ENCODE assay signal across 12 mouse cellular contexts in the genomic region with DNA sequence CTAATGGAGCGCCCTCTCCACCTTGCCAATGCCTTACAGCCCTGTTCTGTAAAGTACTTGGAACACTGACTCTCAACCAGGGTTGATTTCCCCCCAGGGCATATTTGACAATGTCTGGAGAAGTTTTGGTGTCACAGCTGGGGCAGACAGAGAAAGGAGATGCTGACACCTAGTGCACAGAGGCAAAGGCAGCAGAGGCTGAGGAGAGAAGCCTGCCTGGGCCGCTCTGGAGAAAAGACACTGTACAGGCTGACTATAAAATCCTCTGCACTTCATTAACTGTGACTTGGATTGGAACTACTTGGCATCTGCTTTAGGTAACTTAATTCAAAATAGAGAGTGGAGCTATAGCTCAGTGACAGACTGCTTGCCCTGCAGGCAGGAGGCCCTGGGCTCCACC. TPM values are rescaled to one million over a fixed set of nuclear protein-coding genes. Genes with fewer than 3 reads are reported as not detected.
A peak's percentile ranks its signal among the peaks of the same experiment; 100 is the strongest.
DNase-seq lines count a peak whose midpoint lies in the region; ATAC-seq and TF ChIP-seq lines count a peak whose summit lies in the region.
"Had no signal": no experiment of that assay in that cellular context is flagged by ENCODE, and none has a peak within 500 bp of the region (broad histone marks: within the 10 kb centered on the region; RNA-seq: fewer than 3 reads in every experiment).

No protein-coding gene starts in this region.

- H3K4me1 ChIP-seq in embryonic facial prominence, embryonic 11.5 days (ENCODE audit: control insufficient read depth, insufficient read depth, low read length): no peaks in the 10 kb centered on the region
- H3K4me1 ChIP-seq in embryonic facial prominence, embryonic 10.5 days: no peaks in the 10 kb centered on the region
- H3K4me1 ChIP-seq in limb, embryonic 13.5 days: no peaks in the 10 kb centered on the region
- H3K4me1 ChIP-seq: heart, embryonic 10.5 days had no signal

- H3K4me3 ChIP-seq in embryonic facial prominence, embryonic 11.5 days (ENCODE audit: low read depth, low read length): no peak overlapping the region
- H3K4me3 ChIP-seq in embryonic facial prominence, embryonic 10.5 days: no peak overlapping the region
- H3K4me3 ChIP-seq in layer of hippocampus, adult 2 months: no peak overlapping the region
- no peak overlapping the region for H3K4me3 ChIP-seq in limb, embryonic 13.5 days
- H3K4me3 ChIP-seq: heart, embryonic 10.5 days had no signal

- no peaks in the 10 kb centered on the region for H3K9me3 ChIP-seq in embryonic facial prominence, embryonic 11.5 days (replicated peaks; ENCODE audit: control insufficient read depth, low read length)
- H3K9me3 ChIP-seq in embryonic facial prominence, embryonic 10.5 days: no peaks in the 10 kb centered on the region
- no peaks in the 10 kb centered on the region for H3K9me3 ChIP-seq in limb, embryonic 13.5 days
- H3K9me3 ChIP-seq: heart, embryonic 10.5 days had no signal

- 83% methylated on average over 2 of the region's 2 CpGs for WGBS in embryonic facial prominence, embryonic 11.5 days
- 89% methylated on average over 2 of the region's 2 CpGs for WGBS in embryonic facial prominence, embryonic 10.5 days
- 68% methylated on average over 2 of the region's 2 CpGs for WGBS in limb, embryonic 13.5 days

- H3K27me3 ChIP-seq in embryonic facial prominence, embryonic 11.5 days (ENCODE audit: control insufficient read depth, insufficient read depth, low read length): no peaks in the 10 kb centered on the region
- no peaks in the 10 kb centered on the region for H3K27me3 ChIP-seq in embryonic facial prominence, embryonic 10.5 days (replicated peaks; ENCODE audit: low read depth, poor library complexity, severe bottlenecking)
- H3K27me3 ChIP-seq in limb, embryonic 13.5 days: no peaks in the 10 kb centered on the region

- H3K4me2 ChIP-seq in embryonic facial prominence, embryonic 11.5 days (ENCODE audit: low read depth, low read length): no peak overlapping the region
- no peak overlapping the region for H3K4me2 ChIP-seq in limb, embryonic 13.5 days (replicated peaks)

- no peak for ATAC-seq in embryonic facial prominence, embryonic 11.5 days (replicated peaks; ENCODE audit: insufficient number of reproducible peaks, low FRiP score, low TSS enrichment, low read depth)
- ATAC-seq in limb, embryonic 13.5 days (ENCODE audit: low FRiP score, low read depth): peak; percentile 59; the same call in 1 of the 2 replicates

- no peak overlapping the region for H3K27ac ChIP-seq in embryonic facial prominence, embryonic 11.5 days (replicated peaks; ENCODE audit: low read depth, low read length)
- no peak overlapping the region for H3K27ac ChIP-seq in embryonic facial prominence, embryonic 10.5 days (replicated peaks)
- H3K27ac ChIP-seq in layer of hippocampus, adult 2 months: no peak overlapping the region
- no peak overlapping the region for H3K27ac ChIP-seq in limb, embryonic 13.5 days
- H3K27ac ChIP-seq: heart, embryonic 10.5 days; macrophage had no signal

- peaks cover 3% of the 10 kb centered on the region for H3K36me3 ChIP-seq in embryonic facial prominence, embryonic 11.5 days (replicated peaks; ENCODE audit: control insufficient read depth, insufficient read depth, low read depth, low read length)
- H3K36me3 ChIP-seq in embryonic facial prominence, embryonic 10.5 days (replicated peaks): peaks cover 97% of the 10 kb centered on the region
- H3K36me3 ChIP-seq in limb, embryonic 13.5 days: peaks cover 68% of the 10 kb centered on the region

- TF ChIP-seq CTCF in layer of hippocampus, adult 2 months (conservative IDR thresholded peaks at IDR 0.05): peak; percentile 61

- no peak overlapping the region for H3K9ac ChIP-seq in embryonic facial prominence, embryonic 11.5 days (replicated peaks; ENCODE audit: low read length)
- H3K9ac ChIP-seq in limb, embryonic 13.5 days: no peak overlapping the region

- peak; percentile 42 for DNase-seq in embryonic facial prominence, embryonic 11.5 days (ENCODE audit: low spot score)
- DNase-seq in embryonic facial prominence, embryonic 10.5 days (ENCODE audit: low spot score): no peak
- DNase-seq in layer of hippocampus, adult 2 months (ENCODE audit: low spot score in 2 of 2): no peak
- no peak for DNase-seq in layer of hippocampus, postnatal 25 days (ENCODE audit: extremely low spot score in 1 of 2, low spot score in 1 of 2)
- peak; percentile 42 for DNase-seq in MN1 (ENCODE audit: low spot score)
- no peak for DNase-seq in cerebellum, adult 8-10 months
- no peak for DNase-seq in spleen, postnatal 36 days (ENCODE audit: low spot score in 2 of 2)
- DNase-seq: B cell, adult 2 months had no signal

RNA-seq across cellular contexts. Expression of a gene that starts 47.3 kb away (rescaled TPM):
- 3.0 and 4.4 TPM in 2 replicates for polyA plus RNA-seq in embryonic facial prominence, embryonic 11.5 days (2014; fragmentation: Nextera tagmentation; extraction: Ambion mirVana)
- 2.1 and 2.8 TPM in 2 replicates for polyA plus RNA-seq in embryonic facial prominence, embryonic 10.5 days (2016; fragmentation: Nextera tagmentation; extraction: Ambion mirVana)
- total RNA-seq in layer of hippocampus, adult 2 months (2021): 1 to 10 TPM; 1.5 to 1.7 TPM
- 1 to 10 TPM; 1.4 to 2.3 TPM for total RNA-seq in layer of hippocampus, postnatal 25 days (2021)
- polyA plus RNA-seq in limb, embryonic 13.5 days (2015; fragmentation: Nextera tagmentation; extraction: Ambion mirVana): 2.5 and 2.6 TPM in 2 replicates
- total RNA-seq: neutrophil, adult 5-6 weeks had no signal
- polyA plus RNA-seq: macrophage had no signal

Comparison
In these comparisons a context has a peak if more than half of its experiments do, and no peak if none do; other contexts are left out.
1. DNase-seq: peak in embryonic facial prominence, embryonic 11.5 days (single experiment) and MN1 (single experiment); none in embryonic facial prominence, embryonic 10.5 days (single experiment), layer of hippocampus, adult 2 months (0 of 2), layer of hippocampus, postnatal 25 days (0 of 2), cerebellum, adult 8-10 months (single experiment) and spleen, postnatal 36 days (0 of 2).